Mouse (Mus musculus) midbrain, embryonic 12.5 days (tissue): ENCODE data around the gene Elavl1. TPM values are rescaled to one million over a fixed set of nuclear protein-coding genes. Genes with fewer than 3 reads are reported as not detected.
A peak's percentile ranks its signal among the peaks of the same experiment; 100 is the strongest.
"Not testable (repeated sequence)": the region's sequence is repeated elsewhere in the genome, so short reads cannot be mapped to it uniquely, and the experiment has no call there.

Source experiments
- ATAC-seq: fragments of 200-750 bp; cut with Nextera tagmentation; 2 replicates; pipeline ENCODE4 v1.8.0; 2017; ENCODE audit warnings: low read depth, moderate TSS enrichment, moderate library complexity; ENCODE audit not compliant: low FRiP score
- H3K27ac ChIP-seq: fragments of 300-500 bp; sonication (generic); replicated peaks from 2 replicates; pipeline ENCODE4 v1.5.1; 2016; ENCODE audit warnings: mild to moderate bottlenecking
- H3K27me3 ChIP-seq: fragments of 300-500 bp; sonication (generic); 2 replicates; pipeline ENCODE4 v1.6.1; 2016; ENCODE audit warnings: mild to moderate bottlenecking
- H3K36me3 ChIP-seq: fragments of 300-500 bp; sonication (generic); 2 replicates; pipeline ENCODE4 v1.6.1; 2016
- H3K4me1 ChIP-seq: fragments of 300-500 bp; sonication (generic); 2 replicates; pipeline ENCODE4 v1.6.1; 2016
- H3K4me2 ChIP-seq: fragments of 300-500 bp; sonication (generic); replicated peaks from 2 replicates; pipeline ENCODE4 v1.6.1; 2016; ENCODE audit warnings: mild to moderate bottlenecking, moderate library complexity
- H3K4me3 ChIP-seq: fragments of 300-500 bp; sonication (generic); 2 replicates; pipeline ENCODE4 v1.5.1; 2016; ENCODE audit warnings: mild to moderate bottlenecking
- H3K9ac ChIP-seq: fragments of 300-500 bp; sonication (generic); replicated peaks from 2 replicates; pipeline ENCODE4 v1.6.1; 2016; ENCODE audit warnings: mild to moderate bottlenecking, moderate library complexity
- H3K9me3 ChIP-seq: fragments of 300-500 bp; sonication (generic); 2 replicates; pipeline ENCODE4 v1.6.1; 2016; ENCODE audit warnings: mild to moderate bottlenecking
- WGBS: fragments of 180-500 bp; shearing (Covaris S2); methylation state at CpG from one replicate; pipeline ENCODE4 v1.1.7; 2016; 5-methylcytosine and 5-hydroxymethylcytosine counted together
- polyA plus RNA-seq: library from polyadenylated mRNA; unstranded; fragments of >200 nt; fragmentation: Nextera tagmentation; extraction: Ambion mirVana; gene quantifications from 2 replicates; pipeline ENCODE4 v1.2.1, GENCODE M21; 2016

Elavl1 gene
- 294 and 302 TPM in 2 replicates for polyA plus RNA-seq

DNA sequence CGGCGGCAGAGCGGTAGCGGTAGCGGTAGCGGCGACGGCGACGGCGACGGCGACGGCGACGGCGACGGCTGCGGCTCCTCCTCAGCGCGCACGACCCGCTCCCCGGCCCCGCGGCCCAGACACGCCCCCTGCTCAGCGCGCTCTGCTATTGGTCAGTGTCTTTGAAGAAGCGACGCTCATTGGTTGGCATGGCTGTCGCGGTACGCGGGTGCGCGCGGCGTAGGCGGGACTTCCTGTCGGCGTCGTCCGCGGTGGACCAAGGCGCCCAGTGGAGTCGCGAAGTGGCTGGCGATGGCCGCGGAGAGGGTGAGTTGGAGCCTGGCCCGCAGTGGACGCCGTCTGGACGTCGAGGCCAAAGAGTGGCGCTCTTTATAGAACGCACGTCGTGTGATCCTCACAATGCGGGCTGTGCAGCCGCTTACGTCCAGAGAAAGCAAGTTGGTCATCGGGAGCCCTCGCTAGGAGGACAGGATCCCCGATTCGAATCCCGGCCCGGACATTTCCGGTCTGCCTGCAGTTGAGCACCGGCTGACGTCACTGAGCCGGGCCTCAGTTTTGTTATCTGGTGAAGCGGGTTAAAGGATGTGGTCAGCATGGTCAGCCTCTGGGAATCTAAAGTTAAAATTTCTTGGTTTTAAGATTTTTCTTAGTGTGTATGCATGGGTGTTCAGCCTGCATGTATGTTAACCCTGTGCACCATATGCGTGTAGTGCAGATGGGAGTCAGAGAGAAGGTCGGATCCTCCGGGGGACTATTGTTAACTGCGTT lies at the start of gene Elavl1, which contains the start of gene Ccl25:
Elavl1 (minus strand) TSS at position 431 of the 768 bp plus-strand sequence.
Ccl25 (plus strand) TSS at position 228 of the 768 bp plus-strand sequence.
- Histone ChIP-seq H3K27ac (peak within 1 kb of the TSS; percentile 89), H3K36me3 (peaks cover 43% of the 10 kb centered on the region), H3K4me1 (peaks cover 27% of the 10 kb centered on the region), H3K9me3 (no peaks in the 10 kb centered on the region), H3K27me3 (no peaks in the 10 kb centered on the region), H3K4me2 (peak within 1 kb of the TSS; percentile 90), H3K9ac (peak within 1 kb of the TSS; percentile 99), H3K4me3 (peak within 1 kb of the TSS; percentile 99)
- under 1% methylated on average over 71 of the region's 78 CpGs for WGBS
- peak; percentile 98 for ATAC-seq

GRCm38 (mm10) chr8:4372657-4373056 lies 47.4 kb upstream of the Elavl1 start:
- Histone ChIP-seq H3K4me1 (no peaks in the 10 kb centered on the region), H3K36me3 (no peaks in the 10 kb centered on the region), H3K9me3 (no peaks in the 10 kb centered on the region), H3K27ac (no peak overlapping the region), H3K4me2 (no peak overlapping the region), H3K4me3 (no peak overlapping the region), H3K27me3 (no peaks in the 10 kb centered on the region), H3K9ac (no peak overlapping the region)
- no peak for ATAC-seq
- 74% methylated on average over 2 of the region's 2 CpGs for WGBS

DNA sequence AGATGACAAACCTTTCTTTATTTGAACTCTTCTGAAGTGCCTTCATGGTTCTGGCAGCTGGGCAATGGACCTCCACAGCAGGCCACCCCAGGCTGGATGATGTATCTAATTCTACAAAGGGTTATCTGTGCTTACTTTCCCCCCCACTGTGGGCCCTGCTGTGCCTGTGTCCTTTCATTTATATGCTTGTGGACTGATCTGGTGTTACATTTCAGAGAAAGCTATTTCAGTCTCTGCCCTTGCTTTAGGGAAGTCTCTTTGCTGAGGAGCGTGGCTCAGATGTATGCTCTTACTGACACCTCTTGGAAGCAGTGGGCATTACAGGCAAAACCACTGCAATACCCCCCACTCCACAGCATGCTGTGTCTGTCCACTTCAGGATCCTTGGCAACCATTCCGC lies 44.9 kb upstream of the Elavl1 start:
- Histone ChIP-seq H3K4me1 (no peaks in the 10 kb centered on the region), H3K27me3 (no peaks in the 10 kb centered on the region), H3K27ac (no peak overlapping the region), H3K9me3 (no peaks in the 10 kb centered on the region), H3K36me3 (no peaks in the 10 kb centered on the region), H3K9ac (no peak overlapping the region), H3K4me2 (no peak overlapping the region), H3K4me3 (no peak overlapping the region)
- ATAC-seq = no peak
- WGBS = 31% methylated on average over 2 of the region's 2 CpGs

- WGBS = 90% methylated on average over 4 of the region's 4 CpGs
- Histone ChIP-seq H3K9ac (no peak overlapping the region), H3K4me3 (no peak overlapping the region), H3K27ac (no peak overlapping the region), H3K4me1 (no peaks in the 10 kb centered on the region), H3K4me2 (no peak overlapping the region), H3K36me3 (no peaks in the 10 kb centered on the region), H3K9me3 (no peaks in the 10 kb centered on the region), H3K27me3 (no peaks in the 10 kb centered on the region)
- no peak for ATAC-seq
These were observed 43.3 kb upstream of the Elavl1 start for GRCm38 (mm10) chr8:4368470-4368869.

- no peak overlapping the region for H3K4me2 ChIP-seq
- H3K9ac ChIP-seq = no peak overlapping the region
- no peaks in the 10 kb centered on the region for H3K9me3 ChIP-seq
- WGBS = 89% methylated on average over 11 of the region's 11 CpGs
- no peaks in the 10 kb centered on the region for H3K36me3 ChIP-seq
- no peaks in the 10 kb centered on the region for H3K4me1 ChIP-seq
- H3K4me3 ChIP-seq = no peak overlapping the region
- no peak overlapping the region for H3K27ac ChIP-seq
- H3K27me3 ChIP-seq = no peaks in the 10 kb centered on the region
- ATAC-seq = no peak
These were observed 42.6 kb upstream of the Elavl1 start for GRCm38 (mm10) chr8:4367808-4368207.

GRCm38 (mm10) chr8:4366189-4366588 lies 41.0 kb upstream of the Elavl1 start:
- H3K4me1 ChIP-seq = no peaks in the 10 kb centered on the region
- H3K27ac ChIP-seq = no peak overlapping the region
- H3K4me2 ChIP-seq = no peak overlapping the region
- H3K27me3 ChIP-seq = no peaks in the 10 kb centered on the region
- no peaks in the 10 kb centered on the region for H3K9me3 ChIP-seq
- H3K36me3 ChIP-seq = no peaks in the 10 kb centered on the region
- WGBS = 90% methylated on average over 3 of the region's 3 CpGs
- H3K9ac ChIP-seq = no peak overlapping the region
- H3K4me3 ChIP-seq = no peak overlapping the region
- no peak for ATAC-seq

DNA sequence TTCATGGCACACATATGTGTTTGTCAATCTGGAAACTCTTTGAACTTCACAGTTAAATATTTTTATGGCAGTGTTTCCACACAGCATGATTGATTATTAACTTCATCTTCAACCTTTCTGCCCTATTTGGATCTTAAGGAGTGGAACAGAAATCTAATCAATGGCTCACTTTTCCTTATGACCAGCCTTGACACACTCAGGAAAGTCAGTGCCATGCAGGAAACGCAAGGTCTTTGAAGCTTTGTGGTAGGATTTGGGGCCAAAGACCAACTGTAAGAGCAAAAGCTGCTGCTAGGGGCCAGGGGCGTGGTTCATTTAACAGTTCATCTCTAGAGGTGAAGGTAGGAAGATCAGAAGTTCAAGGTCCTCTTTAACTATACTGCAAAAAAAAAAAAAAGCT lies 35.7 kb upstream of the Elavl1 start:
- Histone ChIP-seq H3K4me3 (no peak overlapping the region), H3K9me3 (no peaks in the 10 kb centered on the region), H3K9ac (no peak overlapping the region), H3K4me1 (no peaks in the 10 kb centered on the region), H3K27ac (no peak overlapping the region), H3K4me2 (no peak overlapping the region), H3K27me3 (no peaks in the 10 kb centered on the region), H3K36me3 (no peaks in the 10 kb centered on the region)
- WGBS = 87% methylated on average over 2 of the region's 2 CpGs
- no peak for ATAC-seq

- Histone ChIP-seq H3K4me3 (no peak overlapping the region), H3K4me2 (no peak overlapping the region), H3K27ac (no peak overlapping the region), H3K4me1 (no peaks in the 10 kb centered on the region), H3K9ac (no peak overlapping the region), H3K27me3 (no peaks in the 10 kb centered on the region), H3K9me3 (no peaks in the 10 kb centered on the region), H3K36me3 (no peaks in the 10 kb centered on the region)
- ATAC-seq = no peak
- 82% methylated on average over 3 of the region's 3 CpGs for WGBS
These were observed 34.1 kb upstream of the Elavl1 start for GRCm38 (mm10) chr8:4359362-4359761.

DNA sequence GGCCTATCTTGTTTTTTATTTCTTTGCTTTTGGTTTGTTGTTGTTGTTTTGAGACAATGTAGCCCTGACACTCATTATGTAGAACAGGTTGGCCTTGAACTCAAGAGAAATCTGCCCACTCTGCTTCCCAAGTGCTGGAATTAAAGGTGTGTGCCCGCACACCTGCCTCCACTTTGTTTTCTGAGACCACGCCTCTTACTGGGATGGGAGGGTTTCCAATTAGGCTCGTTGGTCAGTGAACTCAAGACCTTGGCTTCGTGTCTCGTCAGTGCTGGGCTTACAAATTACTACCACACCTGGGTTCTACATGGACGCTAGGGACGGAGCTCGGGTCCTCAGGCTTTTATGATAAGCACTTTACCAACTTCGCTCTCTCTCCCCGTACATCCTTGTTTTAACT lies 30.2 kb upstream of the Elavl1 start:
- Histone ChIP-seq H3K4me1 (no peaks in the 10 kb centered on the region), H3K36me3 (no peaks in the 10 kb centered on the region), H3K4me2 (no peak overlapping the region), H3K9ac (no peak overlapping the region), H3K9me3 (no peaks in the 10 kb centered on the region), H3K27ac (no peak overlapping the region), H3K4me3 (no peak overlapping the region), H3K27me3 (no peaks in the 10 kb centered on the region)
- ATAC-seq = no peak
- 92% methylated on average over 10 of the region's 10 CpGs for WGBS

DNA sequence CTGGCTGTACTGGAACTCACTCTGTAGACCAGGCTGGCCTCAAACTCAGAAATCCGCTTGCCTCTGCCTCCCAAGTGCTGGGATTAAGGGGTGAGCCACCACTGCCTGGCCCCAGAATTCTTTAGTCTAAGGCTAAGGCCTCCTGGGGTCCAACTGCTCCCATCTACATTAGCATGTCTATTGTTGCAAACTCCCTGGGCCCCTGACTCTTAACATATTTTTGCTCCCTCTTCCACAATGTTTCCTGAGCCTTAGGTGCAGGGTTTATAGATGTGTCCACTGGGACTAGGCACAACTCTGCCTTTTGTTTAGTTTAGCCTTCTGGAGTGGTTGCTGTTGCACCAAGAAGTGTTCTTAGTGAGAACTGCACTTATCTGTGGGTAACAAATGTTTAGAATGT lies 29.3 kb upstream of the Elavl1 start:
- Histone ChIP-seq H3K27ac (no peak overlapping the region), H3K4me1 (no peaks in the 10 kb centered on the region), H3K4me2 (no peak overlapping the region), H3K9me3 (no peaks in the 10 kb centered on the region), H3K27me3 (no peaks in the 10 kb centered on the region), H3K9ac (no peak overlapping the region), H3K36me3 (no peaks in the 10 kb centered on the region), H3K4me3 (no peak overlapping the region)
- ATAC-seq = no peak
- 76% methylated on average over 1 of the region's 1 CpGs for WGBS

DNA sequence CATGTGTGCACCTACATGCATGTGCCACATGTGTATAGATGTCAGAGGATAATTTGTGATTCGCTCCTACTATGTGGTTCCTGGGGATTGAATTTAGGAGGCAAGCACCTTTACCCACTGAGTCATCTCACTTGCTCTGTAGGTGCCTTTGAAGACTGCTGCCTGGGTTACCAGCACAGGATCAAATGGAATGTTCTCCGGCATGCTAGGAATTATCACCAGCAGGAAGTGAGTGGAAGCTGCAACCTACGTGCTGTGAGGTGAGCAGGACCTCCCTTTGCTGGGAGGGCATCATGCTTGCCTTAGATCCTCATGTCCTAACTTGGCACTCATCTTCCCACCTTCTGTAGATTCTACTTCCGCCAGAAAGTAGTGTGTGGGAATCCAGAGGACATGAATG lies 28.5 kb upstream of the Elavl1 start:
- H3K36me3 ChIP-seq = no peaks in the 10 kb centered on the region
- H3K27me3 ChIP-seq = no peaks in the 10 kb centered on the region
- no peak for ATAC-seq
- H3K27ac ChIP-seq = no peak overlapping the region
- H3K9me3 ChIP-seq = no peaks in the 10 kb centered on the region
- no peak overlapping the region for H3K9ac ChIP-seq
- H3K4me2 ChIP-seq = no peak overlapping the region
- H3K4me3 ChIP-seq = no peak overlapping the region
- no peaks in the 10 kb centered on the region for H3K4me1 ChIP-seq
- WGBS = 80% methylated on average over 4 of the region's 4 CpGs

DNA sequence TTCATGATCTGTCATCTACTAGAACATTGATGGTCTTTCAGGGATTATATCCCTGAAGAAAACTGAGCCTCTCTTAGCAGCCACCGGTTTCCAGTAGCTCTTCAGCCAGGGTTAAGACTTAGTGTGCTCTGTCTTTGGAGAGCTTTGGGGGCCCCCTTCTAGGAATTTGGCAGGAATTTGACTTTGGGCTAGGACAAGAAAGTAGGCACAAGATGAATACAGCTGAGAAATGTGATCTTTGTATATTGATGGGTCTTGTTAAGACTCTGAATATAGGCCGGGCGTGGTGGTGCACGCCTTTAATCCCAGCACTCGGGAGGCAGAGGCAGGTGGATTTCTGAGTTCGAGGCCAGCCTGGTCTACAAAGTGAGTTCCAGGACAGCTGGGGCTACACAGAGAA lies 27.3 kb upstream of the Elavl1 start:
- H3K4me3 ChIP-seq, H3K27ac ChIP-seq, H3K36me3 ChIP-seq, H3K27me3 ChIP-seq, H3K9me3 ChIP-seq, ATAC-seq, H3K9ac ChIP-seq, H3K4me1 ChIP-seq, H3K4me2 ChIP-seq: not testable (repeated sequence)
- 93% methylated on average over 6 of the region's 6 CpGs for WGBS

- Histone ChIP-seq H3K27ac (no peak overlapping the region), H3K9me3 (no peaks in the 10 kb centered on the region), H3K4me1 (no peaks in the 10 kb centered on the region), H3K4me2 (no peak overlapping the region), H3K36me3 (no peaks in the 10 kb centered on the region), H3K27me3 (no peaks in the 10 kb centered on the region), H3K4me3 (no peak overlapping the region), H3K9ac (no peak overlapping the region)
- ATAC-seq = no peak
- WGBS = 90% methylated on average over 3 of the region's 3 CpGs
These were observed 25.4 kb upstream of the Elavl1 start for GRCm38 (mm10) chr8:4350618-4351017.
